Mouse (Mus musculus): ENCODE results near the gene Foxo3.

DNA sequence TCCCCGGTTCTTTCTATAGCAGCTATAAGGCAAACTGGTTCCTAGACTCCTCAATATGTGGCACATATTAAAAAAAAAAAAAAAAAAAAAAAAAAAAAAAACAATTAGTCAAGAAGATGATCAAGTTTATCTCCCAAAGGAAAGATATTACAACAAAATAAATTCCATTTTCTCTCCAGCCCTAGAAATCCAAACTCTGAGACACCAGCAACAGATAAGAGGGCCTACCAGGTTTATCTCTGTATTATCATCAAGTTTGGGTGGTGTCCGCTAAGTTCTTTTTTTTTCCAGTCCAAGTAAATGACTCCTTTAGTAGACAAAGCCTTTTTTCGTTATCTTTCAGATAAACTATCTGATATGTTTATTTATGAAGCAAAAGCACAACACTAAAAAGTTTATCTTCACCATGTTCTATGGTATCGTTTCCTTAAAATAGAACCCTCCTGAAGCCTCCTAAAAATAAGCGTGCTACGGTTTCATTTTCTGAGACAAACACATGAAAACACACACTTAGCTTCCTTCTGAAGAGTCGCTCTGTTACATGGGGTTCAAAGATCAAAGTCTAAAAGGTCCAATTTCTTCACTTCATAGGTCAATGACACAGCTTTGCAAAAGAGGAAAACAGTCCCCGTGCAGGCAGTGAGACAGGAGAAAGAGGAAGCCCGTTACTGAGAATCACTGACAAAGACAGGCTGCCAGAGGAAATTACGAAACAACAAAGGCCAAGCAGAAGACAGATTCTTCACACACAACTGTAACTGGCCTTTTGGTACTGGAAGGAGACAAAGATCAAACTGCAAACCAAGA lies 6.1 kb downstream of the Foxo3 start:
- TF ChIP-seq POLR2A (IDR thresholded peaks at IDR 0.05; ENCODE audit: control insufficient read depth, extremely low read depth, insufficient read depth, low read length, poor library complexity) (no peak), CTCF (IDR thresholded peaks at IDR 0.05; ENCODE audit: borderline replicate concordance, control insufficient read depth, extremely low read depth, insufficient read depth, low read length, poor library complexity) (no peak)
